Mouse (Mus musculus): ENCODE results near the gene Mdp1.

GRCm38 (mm10) chr14:55617822-55618221 lies 42.5 kb downstream of the Mdp1 start, which contains the start of gene Rec8:
- peak; percentile 53 for TF ChIP-seq CTCF (IDR thresholded peaks at IDR 0.05)
- no peak for TF ChIP-seq EP300 (IDR thresholded peaks at IDR 0.05)
